Mouse (Mus musculus) heart, adult 2 months (tissue): ENCODE measurements around the gene Plekhg6.

Source experiments
- CTCF ChIP-seq: fragments of 200-600 bp; IDR thresholded peaks from 2 replicates; pipeline ENCODE4 v1.8.1; 2022; ENCODE audit warnings: antibody characterized with exemption, mild to moderate bottlenecking, moderate library complexity
- EP300 ChIP-seq: fragments of 200-500 bp; IDR thresholded peaks from 2 replicates; pipeline ENCODE4 v1.6.1; 2011; ENCODE audit warnings: low read depth, low read length, control low read depth; ENCODE audit not compliant: insufficient read depth
- POLR2A ChIP-seq: fragments of 200-500 bp; IDR thresholded peaks from 2 replicates; pipeline ENCODE4 v1.6.1; 2011; ENCODE audit warnings: mild to moderate bottlenecking, low read depth, low read length, control low read depth; ENCODE audit not compliant: insufficient read depth

GRCm38 (mm10) chr6:125363021-125363420 lies 17.6 kb downstream of the Plekhg6 start:
- TF ChIP-seq POLR2A (no peak), EP300 (no peak), CTCF (no peak)
